Mouse (Mus musculus): ENCODE data around the gene Inafm1.

DNA sequence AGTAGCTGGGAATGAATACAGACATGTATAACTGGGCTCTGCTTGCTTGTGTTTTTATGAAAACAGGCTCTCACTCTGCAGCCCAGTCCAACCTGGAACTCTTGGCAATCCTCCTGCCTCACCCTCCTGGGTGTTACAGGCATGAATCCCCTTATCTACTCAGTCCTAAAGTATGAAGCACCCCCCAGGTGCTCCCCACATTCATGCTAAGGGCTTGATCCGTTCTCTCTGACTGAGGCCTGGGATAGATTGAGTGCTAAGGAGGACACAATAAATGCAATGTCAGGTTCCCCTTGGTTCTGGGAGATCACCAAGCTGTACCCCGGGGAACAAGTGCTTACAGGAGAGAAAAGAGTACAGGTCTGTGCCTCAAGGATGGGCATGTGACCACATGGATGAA lies 24.2 kb upstream of the Inafm1 start:
- TF ChIP-seq CTCF (IDR thresholded peaks at IDR 0.05; ENCODE audit: insufficient read depth, low read depth, low read length) (no peak), POLR2A (IDR thresholded peaks at IDR 0.05; ENCODE audit: insufficient read depth, low read depth, low read length) (no peak)

Measured in olfactory bulb, adult 2 months (tissue).